Mouse (Mus musculus): Measurements from ENCODE around the gene 1700025G04Rik. TPM values are rescaled to one million over a fixed set of nuclear protein-coding genes. Genes with fewer than 3 reads are reported as not detected.

1700025G04Rik gene
- polyA plus RNA-seq, 1 experiment from 2014 or later: 29.3 TPM

- ATAC-seq (replicated peaks; ENCODE audit: insufficient number of reproducible peaks, low FRiP score, low TSS enrichment, low read depth) (no peak), DNase-seq (ENCODE audit: low spot score) (peak; percentile 52)
- H3K27me3 ChIP-seq (ENCODE audit: control insufficient read depth, insufficient read depth, low read length): no peaks in the 10 kb centered on the region
- no peaks in the 10 kb centered on the region for H3K9me3 ChIP-seq (replicated peaks; ENCODE audit: control insufficient read depth, low read length)
- no peaks in the 10 kb centered on the region for H3K36me3 ChIP-seq (replicated peaks; ENCODE audit: control insufficient read depth, insufficient read depth, low read depth, low read length)
- no peak overlapping the region for H3K9ac ChIP-seq (replicated peaks; ENCODE audit: low read length)
- no peaks in the 10 kb centered on the region for H3K4me1 ChIP-seq (ENCODE audit: control insufficient read depth, insufficient read depth, low read length)
- 59% methylated on average over 7 of the region's 7 CpGs for WGBS
- H3K4me3 ChIP-seq (ENCODE audit: low read depth, low read length): no peak overlapping the region
- no peak overlapping the region for H3K4me2 ChIP-seq (ENCODE audit: low read depth, low read length)
- no peak overlapping the region for H3K27ac ChIP-seq (replicated peaks; ENCODE audit: low read depth, low read length)
These were observed 90.5 kb downstream of the 1700025G04Rik start for GRCm38 (mm10) chr1:151999424-151999842.

- no peak overlapping the region for H3K4me2 ChIP-seq (ENCODE audit: low read depth, low read length)
- no peak for ATAC-seq (replicated peaks; ENCODE audit: insufficient number of reproducible peaks, low FRiP score, low TSS enrichment, low read depth)
These were observed 91.2 kb downstream of the 1700025G04Rik start for GRCm38 (mm10) chr1:151998721-151999206.

GRCm38 (mm10) chr1:151997591-151997990 lies 92.3 kb downstream of the 1700025G04Rik start:
- 81% methylated on average over 7 of the region's 7 CpGs for WGBS
- no peak overlapping the region for H3K4me2 ChIP-seq (ENCODE audit: low read depth, low read length)
- DNase-seq (ENCODE audit: low spot score): no peak
- H3K4me1 ChIP-seq (ENCODE audit: control insufficient read depth, insufficient read depth, low read length): no peaks in the 10 kb centered on the region
- no peaks in the 10 kb centered on the region for H3K27me3 ChIP-seq (ENCODE audit: control insufficient read depth, insufficient read depth, low read length)
- ATAC-seq (replicated peaks; ENCODE audit: insufficient number of reproducible peaks, low FRiP score, low TSS enrichment, low read depth): no peak
- no peak overlapping the region for H3K4me3 ChIP-seq (ENCODE audit: low read depth, low read length)
- H3K36me3 ChIP-seq (replicated peaks; ENCODE audit: control insufficient read depth, insufficient read depth, low read depth, low read length): no peaks in the 10 kb centered on the region
- no peaks in the 10 kb centered on the region for H3K9me3 ChIP-seq (replicated peaks; ENCODE audit: control insufficient read depth, low read length)
- no peak overlapping the region for H3K9ac ChIP-seq (replicated peaks; ENCODE audit: low read length)
- H3K27ac ChIP-seq (replicated peaks; ENCODE audit: low read depth, low read length): no peak overlapping the region

More at GRCm38 (mm10) chr1:151998721-151999206, 91.2 kb downstream of the 1700025G04Rik start:
- Histone ChIP-seq H3K4me3 (ENCODE audit: low read depth, low read length) (no peak overlapping the region), H3K27ac (replicated peaks; ENCODE audit: low read depth, low read length) (no peak overlapping the region), H3K9me3 (replicated peaks; ENCODE audit: control insufficient read depth, low read length) (no peaks in the 10 kb centered on the region), H3K4me1 (ENCODE audit: control insufficient read depth, insufficient read depth, low read length) (no peaks in the 10 kb centered on the region), H3K9ac (replicated peaks; ENCODE audit: low read length) (no peak overlapping the region), H3K36me3 (replicated peaks; ENCODE audit: control insufficient read depth, insufficient read depth, low read depth, low read length) (no peaks in the 10 kb centered on the region), H3K27me3 (ENCODE audit: control insufficient read depth, insufficient read depth, low read length) (no peaks in the 10 kb centered on the region)
- no peak for DNase-seq (ENCODE audit: low spot score)
- WGBS: 78% methylated on average over 8 of the region's 8 CpGs

DNA sequence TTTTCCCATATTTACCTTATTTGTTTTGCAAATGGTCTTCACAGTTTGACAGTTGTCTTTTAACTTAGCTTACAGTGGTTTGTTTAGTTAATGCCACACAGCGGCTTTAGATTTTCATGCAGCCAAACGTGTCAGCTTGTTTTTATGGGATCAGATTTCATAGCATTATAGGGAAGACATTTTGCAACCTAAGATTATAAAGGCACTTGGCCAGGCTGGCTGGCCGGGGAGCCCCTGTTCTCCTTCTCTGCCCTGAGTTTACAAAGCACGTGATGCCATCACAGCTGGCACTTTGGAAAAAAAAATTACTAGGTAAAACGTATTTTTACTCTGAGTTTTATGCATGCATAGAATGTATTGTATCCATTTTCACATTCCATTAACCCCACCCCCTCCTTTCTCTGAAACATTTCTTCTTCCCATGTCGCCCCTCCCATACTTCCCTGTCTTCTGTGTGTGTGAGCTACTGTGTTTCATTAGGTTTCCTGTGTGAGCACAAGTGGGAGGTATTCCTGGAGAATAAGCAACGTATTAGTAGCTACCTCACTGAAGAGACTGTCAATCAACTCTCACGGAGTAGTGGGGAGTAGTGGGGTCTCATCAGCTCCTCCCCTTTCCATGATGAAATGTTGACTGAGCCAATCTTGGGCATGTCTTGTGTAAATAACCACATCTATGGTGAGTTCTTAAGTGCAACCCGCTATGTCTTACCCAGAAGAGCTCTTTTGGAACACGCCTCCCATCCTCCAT lies 93.8 kb downstream of the 1700025G04Rik start:
- WGBS: 62% methylated on average over 10 of the region's 10 CpGs
- DNase-seq (ENCODE audit: low spot score): no peak

GRCm38 (mm10) chr1:151994271-151994670 lies 95.7 kb downstream of the 1700025G04Rik start:
- no peaks in the 10 kb centered on the region for H3K36me3 ChIP-seq (replicated peaks; ENCODE audit: control insufficient read depth, insufficient read depth, low read depth, low read length)
- H3K4me2 ChIP-seq (ENCODE audit: low read depth, low read length): no peak overlapping the region
- no peaks in the 10 kb centered on the region for H3K27me3 ChIP-seq (ENCODE audit: control insufficient read depth, insufficient read depth, low read length)
- H3K4me1 ChIP-seq (ENCODE audit: control insufficient read depth, insufficient read depth, low read length): no peaks in the 10 kb centered on the region
- WGBS: 55% methylated on average over 6 of the region's 6 CpGs
- H3K9ac ChIP-seq (replicated peaks; ENCODE audit: low read length): no peak overlapping the region
- H3K4me3 ChIP-seq (ENCODE audit: low read depth, low read length): no peak overlapping the region
- no peak overlapping the region for H3K27ac ChIP-seq (replicated peaks; ENCODE audit: low read depth, low read length)
- H3K9me3 ChIP-seq (replicated peaks; ENCODE audit: control insufficient read depth, low read length): no peaks in the 10 kb centered on the region
- DNase-seq (ENCODE audit: low spot score) (no peak), ATAC-seq (replicated peaks; ENCODE audit: insufficient number of reproducible peaks, low FRiP score, low TSS enrichment, low read depth) (no peak)

More for the DNA sequence above, 93.8 kb downstream of the 1700025G04Rik start:
- Histone ChIP-seq H3K9me3 (replicated peaks; ENCODE audit: control insufficient read depth, low read length) (no peaks in the 10 kb centered on the region), H3K4me1 (ENCODE audit: control insufficient read depth, insufficient read depth, low read length) (no peaks in the 10 kb centered on the region), H3K27me3 (ENCODE audit: control insufficient read depth, insufficient read depth, low read length) (no peaks in the 10 kb centered on the region), H3K27ac (replicated peaks; ENCODE audit: low read depth, low read length) (no peak overlapping the region), H3K4me2 (ENCODE audit: low read depth, low read length) (no peak overlapping the region), H3K36me3 (replicated peaks; ENCODE audit: control insufficient read depth, insufficient read depth, low read depth, low read length) (no peaks in the 10 kb centered on the region), H3K4me3 (ENCODE audit: low read depth, low read length) (no peak overlapping the region), H3K9ac (replicated peaks; ENCODE audit: low read length) (no peak overlapping the region)
- ATAC-seq (replicated peaks; ENCODE audit: insufficient number of reproducible peaks, low FRiP score, low TSS enrichment, low read depth): no peak

DNA sequence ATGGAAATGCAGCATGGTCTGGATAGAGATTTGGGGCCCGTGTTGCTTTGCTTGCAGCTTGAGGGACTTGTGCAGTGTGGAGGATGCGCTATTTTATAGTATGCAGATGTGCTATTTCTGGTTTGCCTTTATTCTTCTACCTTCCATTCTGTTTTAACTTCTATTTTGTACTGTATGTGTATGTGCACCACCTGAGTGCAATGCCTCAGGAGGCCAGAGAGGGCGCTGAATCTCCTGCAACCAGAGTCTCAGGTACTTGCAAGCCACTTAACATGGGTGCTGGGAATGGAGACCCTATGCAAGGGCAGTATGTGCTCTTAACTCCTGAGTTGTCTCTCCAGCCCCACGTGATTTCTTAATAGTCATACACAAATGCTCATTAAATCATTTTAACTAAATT lies 98.4 kb downstream of the 1700025G04Rik start:
- WGBS: 99% methylated on average over 4 of the region's 4 CpGs
- no peak overlapping the region for H3K27ac ChIP-seq (replicated peaks; ENCODE audit: low read depth, low read length)
- H3K9me3 ChIP-seq (replicated peaks; ENCODE audit: control insufficient read depth, low read length): no peaks in the 10 kb centered on the region

DNA sequence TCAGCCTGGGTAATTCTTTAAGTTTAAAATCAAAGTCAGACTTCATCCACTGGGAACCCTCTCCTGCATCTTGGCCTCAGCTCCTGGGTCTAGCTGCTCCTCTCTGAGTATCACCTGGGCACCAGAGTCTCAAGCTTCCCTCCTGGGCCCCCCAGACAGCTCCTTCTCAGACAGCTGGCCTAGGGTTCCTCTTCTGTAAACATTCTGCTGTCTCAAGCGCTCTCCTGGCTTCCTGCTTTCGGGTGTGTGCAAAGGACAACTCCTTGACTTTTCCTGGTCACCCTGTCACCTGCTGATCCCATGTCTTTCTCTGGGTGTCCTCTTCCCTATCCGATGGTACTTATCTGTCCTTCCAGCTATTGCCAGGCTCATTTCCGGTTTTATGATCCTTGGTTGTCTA lies 99.3 kb downstream of the 1700025G04Rik start:
- no peak for ATAC-seq (replicated peaks; ENCODE audit: insufficient number of reproducible peaks, low FRiP score, low TSS enrichment, low read depth)

More for the DNA sequence above, 98.4 kb downstream of the 1700025G04Rik start:
- Histone ChIP-seq H3K9ac (replicated peaks; ENCODE audit: low read length) (no peak overlapping the region), H3K4me3 (ENCODE audit: low read depth, low read length) (no peak overlapping the region), H3K27me3 (ENCODE audit: control insufficient read depth, insufficient read depth, low read length) (no peaks in the 10 kb centered on the region), H3K4me1 (ENCODE audit: control insufficient read depth, insufficient read depth, low read length) (no peaks in the 10 kb centered on the region), H3K4me2 (ENCODE audit: low read depth, low read length) (no peak overlapping the region), H3K36me3 (replicated peaks; ENCODE audit: control insufficient read depth, insufficient read depth, low read depth, low read length) (no peaks in the 10 kb centered on the region)
- ATAC-seq (replicated peaks; ENCODE audit: insufficient number of reproducible peaks, low FRiP score, low TSS enrichment, low read depth) (no peak), DNase-seq (ENCODE audit: low spot score) (no peak)

GRCm38 (mm10) chr1:151988713-151989112 lies 101.2 kb downstream of the 1700025G04Rik start:
- Histone ChIP-seq H3K4me1 (ENCODE audit: control insufficient read depth, insufficient read depth, low read length) (no peaks in the 10 kb centered on the region), H3K27ac (replicated peaks; ENCODE audit: low read depth, low read length) (no peak overlapping the region), H3K4me2 (ENCODE audit: low read depth, low read length) (no peak overlapping the region), H3K36me3 (replicated peaks; ENCODE audit: control insufficient read depth, insufficient read depth, low read depth, low read length) (no peaks in the 10 kb centered on the region), H3K4me3 (ENCODE audit: low read depth, low read length) (no peak overlapping the region), H3K9ac (replicated peaks; ENCODE audit: low read length) (no peak overlapping the region), H3K9me3 (replicated peaks; ENCODE audit: control insufficient read depth, low read length) (no peaks in the 10 kb centered on the region), H3K27me3 (ENCODE audit: control insufficient read depth, insufficient read depth, low read length) (no peaks in the 10 kb centered on the region)
- WGBS: 81% methylated on average over 7 of the region's 7 CpGs
- ATAC-seq (replicated peaks; ENCODE audit: insufficient number of reproducible peaks, low FRiP score, low TSS enrichment, low read depth): no peak
- no peak for DNase-seq (ENCODE audit: low spot score)

More for the DNA sequence above, 99.3 kb downstream of the 1700025G04Rik start:
- no peaks in the 10 kb centered on the region for H3K27me3 ChIP-seq (ENCODE audit: control insufficient read depth, insufficient read depth, low read length)
- H3K4me2 ChIP-seq (ENCODE audit: low read depth, low read length): no peak overlapping the region
- DNase-seq (ENCODE audit: low spot score): no peak
- no peaks in the 10 kb centered on the region for H3K9me3 ChIP-seq (replicated peaks; ENCODE audit: control insufficient read depth, low read length)
- no peak overlapping the region for H3K9ac ChIP-seq (replicated peaks; ENCODE audit: low read length)
- no peak overlapping the region for H3K4me3 ChIP-seq (ENCODE audit: low read depth, low read length)
- H3K27ac ChIP-seq (replicated peaks; ENCODE audit: low read depth, low read length): no peak overlapping the region
- no peaks in the 10 kb centered on the region for H3K36me3 ChIP-seq (replicated peaks; ENCODE audit: control insufficient read depth, insufficient read depth, low read depth, low read length)
- no peaks in the 10 kb centered on the region for H3K4me1 ChIP-seq (ENCODE audit: control insufficient read depth, insufficient read depth, low read length)
- WGBS: 76% methylated on average over 4 of the region's 4 CpGs

Measured in embryonic facial prominence, embryonic 11.5 days (tissue).